Mouse (Mus musculus): ENCODE measurements around the gene Higd1b. TPM values are rescaled to one million over a fixed set of nuclear protein-coding genes. Genes with fewer than 3 reads are reported as not detected.

The Higd1b gene
- polyA plus RNA-seq, 1 experiment from 2014 or later, result not detected

DNA sequence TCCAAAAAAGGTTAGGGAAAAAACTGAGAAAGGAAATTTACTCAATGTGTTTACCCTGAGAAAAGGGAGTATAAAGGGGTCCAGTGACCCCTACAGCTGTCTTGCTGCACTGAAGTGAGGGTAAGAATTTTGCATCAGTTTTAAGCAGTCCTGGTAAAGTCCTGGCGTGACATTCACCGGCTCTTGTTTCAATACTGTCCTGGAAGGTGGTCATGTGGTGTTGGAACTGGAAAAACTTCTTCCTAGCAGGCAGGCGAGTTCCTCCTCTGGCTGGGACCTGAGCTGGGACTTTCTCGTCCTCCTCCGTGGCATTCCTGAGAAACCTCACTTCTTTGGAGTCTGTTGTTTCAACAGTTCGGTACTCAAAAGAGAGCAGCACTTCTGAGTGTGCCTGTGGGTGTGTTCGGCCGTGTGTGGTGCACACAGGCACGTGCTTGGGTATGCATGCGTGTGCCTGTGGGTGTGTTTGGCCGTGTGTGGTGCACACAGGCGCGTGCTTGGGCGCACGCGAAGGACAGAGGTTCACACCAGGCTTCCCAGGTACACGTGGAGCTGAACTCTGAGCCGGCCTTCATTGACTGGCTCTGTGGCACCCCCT lies 2.9 kb upstream of the Higd1b start:
- Histone ChIP-seq H3K4me2 (replicated peaks; ENCODE audit: low read depth, low read length) (no peak overlapping the region), H3K9ac (ENCODE audit: low read depth, low read length) (no peak overlapping the region)
- 50% methylated on average over 18 of the region's 18 CpGs for WGBS

GRCm38 (mm10) chr11:102834219-102834618 lies 1.4 kb upstream of the Higd1b start:
- H3K4me3 ChIP-seq (ENCODE audit: low read length), result no peak overlapping the region
- no peak for ATAC-seq (ENCODE audit: low FRiP score, low TSS enrichment)
- no peaks in the 10 kb centered on the region for H3K9me3 ChIP-seq (ENCODE audit: control insufficient read depth, low read length)
- H3K27me3 ChIP-seq (ENCODE audit: control insufficient read depth, insufficient read depth, low read length), result no peaks in the 10 kb centered on the region
- 87% methylated on average over 10 of the region's 10 CpGs for WGBS
- H3K9ac ChIP-seq (ENCODE audit: low read depth, low read length), result no peak overlapping the region; the same call in 1 of the 2 replicates
- H3K27ac ChIP-seq (ENCODE audit: low read depth, low read length), result no peak overlapping the region
- H3K4me1 ChIP-seq (ENCODE audit: control insufficient read depth, insufficient read depth, low read length), result peaks cover 7% of the 10 kb centered on the region; the same call in 1 of the 2 replicates
- H3K36me3 ChIP-seq (ENCODE audit: control insufficient read depth, insufficient read depth, low read length), result peaks cover 23% of the 10 kb centered on the region
- no peak overlapping the region for H3K4me2 ChIP-seq (replicated peaks; ENCODE audit: low read depth, low read length)

More for the DNA sequence above, 2.9 kb upstream of the Higd1b start:
- H3K27me3 ChIP-seq (ENCODE audit: control insufficient read depth, insufficient read depth, low read length), result no peaks in the 10 kb centered on the region
- H3K27ac ChIP-seq (ENCODE audit: low read depth, low read length), result no peak overlapping the region
- no peaks in the 10 kb centered on the region for H3K9me3 ChIP-seq (ENCODE audit: control insufficient read depth, low read length)
- H3K36me3 ChIP-seq (ENCODE audit: control insufficient read depth, insufficient read depth, low read length), result peaks cover 9% of the 10 kb centered on the region
- no peak overlapping the region for H3K4me3 ChIP-seq (ENCODE audit: low read length)
- peaks cover 7% of the 10 kb centered on the region; the same call in 1 of the 2 replicates for H3K4me1 ChIP-seq (ENCODE audit: control insufficient read depth, insufficient read depth, low read length)
- ATAC-seq (ENCODE audit: low FRiP score, low TSS enrichment), result peak; percentile 68

DNA sequence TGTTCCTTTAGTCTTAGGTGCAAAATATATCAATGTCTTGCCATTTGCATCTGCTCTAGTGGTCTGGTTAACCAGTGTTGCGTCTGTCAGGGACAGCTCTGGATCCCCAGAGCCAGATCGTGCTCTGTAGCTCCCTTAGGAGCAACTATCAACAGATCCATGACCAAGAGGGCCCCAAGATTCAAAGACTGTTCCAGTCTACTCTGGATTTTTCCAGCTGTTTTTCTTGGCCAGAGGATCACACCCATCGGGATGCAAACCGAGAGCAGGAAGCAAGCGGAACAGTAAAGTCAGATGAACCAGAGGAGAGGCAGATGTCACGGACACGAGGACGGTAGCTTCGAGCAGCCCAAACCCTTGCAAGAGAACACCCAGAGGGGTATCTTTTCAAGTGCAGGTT lies 497 bp downstream of the Higd1b start:
- no peak for ATAC-seq (ENCODE audit: low FRiP score, low TSS enrichment)
- Histone ChIP-seq H3K4me1 (ENCODE audit: control insufficient read depth, insufficient read depth, low read length) (peaks cover 7% of the 10 kb centered on the region; the same call in 1 of the 2 replicates), H3K36me3 (ENCODE audit: control insufficient read depth, insufficient read depth, low read length) (peaks cover 41% of the 10 kb centered on the region), H3K9me3 (ENCODE audit: control insufficient read depth, low read length) (no peaks in the 10 kb centered on the region), H3K27ac (ENCODE audit: low read depth, low read length) (no peak overlapping the region), H3K4me3 (ENCODE audit: low read length) (no peak overlapping the region), H3K4me2 (replicated peaks; ENCODE audit: low read depth, low read length) (no peak overlapping the region), H3K9ac (ENCODE audit: low read depth, low read length) (no peak overlapping the region), H3K27me3 (ENCODE audit: control insufficient read depth, insufficient read depth, low read length) (no peaks in the 10 kb centered on the region)
- WGBS, result 86% methylated on average over 9 of the region's 9 CpGs

DNA sequence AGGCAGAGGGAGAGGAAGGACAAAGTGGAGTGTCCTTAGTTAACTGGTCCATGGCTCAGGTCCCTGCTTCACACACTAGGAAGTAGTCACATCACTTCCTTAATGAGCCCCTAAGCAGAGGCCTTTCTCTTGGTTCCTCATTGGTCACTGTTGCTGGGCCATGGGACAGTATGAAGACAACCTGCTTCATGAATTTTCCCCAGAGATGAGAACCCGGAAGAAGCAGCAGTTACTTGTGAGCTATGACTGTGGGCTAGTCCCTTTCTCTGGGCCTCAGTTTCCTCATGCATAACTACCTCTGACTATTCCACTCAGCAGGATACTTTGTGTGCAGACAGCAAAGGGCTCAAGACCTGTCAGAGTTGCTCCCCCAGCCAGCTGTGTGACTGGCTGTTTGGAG lies 1.7 kb downstream of the Higd1b start:
- 91% methylated on average over 1 of the region's 1 CpGs for WGBS
- no peak overlapping the region for H3K4me2 ChIP-seq (replicated peaks; ENCODE audit: low read depth, low read length)
- H3K27me3 ChIP-seq (ENCODE audit: control insufficient read depth, insufficient read depth, low read length), result no peaks in the 10 kb centered on the region
- no peaks in the 10 kb centered on the region for H3K9me3 ChIP-seq (ENCODE audit: control insufficient read depth, low read length)
- no peak overlapping the region for H3K4me3 ChIP-seq (ENCODE audit: low read length)
- H3K9ac ChIP-seq (ENCODE audit: low read depth, low read length), result no peak overlapping the region
- H3K4me1 ChIP-seq (ENCODE audit: control insufficient read depth, insufficient read depth, low read length), result peaks cover 7% of the 10 kb centered on the region; the same call in 1 of the 2 replicates
- H3K36me3 ChIP-seq (ENCODE audit: control insufficient read depth, insufficient read depth, low read length), result peaks cover 53% of the 10 kb centered on the region
- no peak for ATAC-seq (ENCODE audit: low FRiP score, low TSS enrichment)
- no peak overlapping the region for H3K27ac ChIP-seq (ENCODE audit: low read depth, low read length)

DNA sequence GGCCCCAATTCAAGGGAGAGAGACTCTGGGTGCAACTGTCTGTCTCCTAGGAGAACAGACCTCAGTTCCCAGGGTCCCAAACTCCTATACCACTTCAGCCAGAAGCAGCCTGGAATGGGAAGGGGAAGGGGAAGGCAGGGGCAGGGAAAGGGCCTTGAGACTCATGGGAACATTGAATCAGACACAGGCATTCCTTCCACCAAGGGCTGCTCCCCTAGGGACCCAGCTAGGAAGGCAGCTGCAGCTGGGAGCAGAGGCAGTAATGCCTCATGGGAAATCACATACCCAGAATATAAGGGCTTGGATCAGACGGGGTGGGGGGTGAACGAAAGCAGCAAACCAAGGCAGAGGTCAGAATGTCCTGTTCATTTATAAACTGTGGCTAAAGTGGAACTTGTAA lies 2.5 kb downstream of the Higd1b start:
- WGBS, result 95% methylated on average over 2 of the region's 2 CpGs
- H3K4me3 ChIP-seq (ENCODE audit: low read length), result no peak overlapping the region
- peaks cover 60% of the 10 kb centered on the region for H3K36me3 ChIP-seq (ENCODE audit: control insufficient read depth, insufficient read depth, low read length)
- H3K4me1 ChIP-seq (ENCODE audit: control insufficient read depth, insufficient read depth, low read length), result peaks cover 2% of the 10 kb centered on the region; the same call in 1 of the 2 replicates
- no peak overlapping the region for H3K27ac ChIP-seq (ENCODE audit: low read depth, low read length)
- H3K9ac ChIP-seq (ENCODE audit: low read depth, low read length), result no peak overlapping the region
- H3K9me3 ChIP-seq (ENCODE audit: control insufficient read depth, low read length), result no peaks in the 10 kb centered on the region
- no peak for ATAC-seq (ENCODE audit: low FRiP score, low TSS enrichment)
- no peaks in the 10 kb centered on the region for H3K27me3 ChIP-seq (ENCODE audit: control insufficient read depth, insufficient read depth, low read length)
- H3K4me2 ChIP-seq (replicated peaks; ENCODE audit: low read depth, low read length), result no peak overlapping the region

GRCm38 (mm10) chr11:102838616-102839150 lies 3.0 kb downstream of the Higd1b start:
- H3K4me3 ChIP-seq (ENCODE audit: low read length), result no peak overlapping the region
- no peaks in the 10 kb centered on the region for H3K27me3 ChIP-seq (ENCODE audit: control insufficient read depth, insufficient read depth, low read length)
- no peak overlapping the region for H3K4me2 ChIP-seq (replicated peaks; ENCODE audit: low read depth, low read length)
- H3K9me3 ChIP-seq (ENCODE audit: control insufficient read depth, low read length), result no peaks in the 10 kb centered on the region
- ATAC-seq (ENCODE audit: low FRiP score, low TSS enrichment), result no peak
- 87% methylated on average over 9 of the region's 9 CpGs for WGBS
- H3K36me3 ChIP-seq (ENCODE audit: control insufficient read depth, insufficient read depth, low read length), result peaks cover 66% of the 10 kb centered on the region
- H3K4me1 ChIP-seq (ENCODE audit: control insufficient read depth, insufficient read depth, low read length), result no peaks in the 10 kb centered on the region
- no peak overlapping the region for H3K9ac ChIP-seq (ENCODE audit: low read depth, low read length)
- no peak overlapping the region for H3K27ac ChIP-seq (ENCODE audit: low read depth, low read length)

- WGBS, result 59% methylated on average over 10 of the region's 10 CpGs
- H3K4me1 ChIP-seq (ENCODE audit: control insufficient read depth, insufficient read depth, low read length), result no peaks in the 10 kb centered on the region
- H3K36me3 ChIP-seq (ENCODE audit: control insufficient read depth, insufficient read depth, low read length), result peaks cover 98% of the 10 kb centered on the region
- H3K9ac ChIP-seq (ENCODE audit: low read depth, low read length), result no peak overlapping the region
- H3K4me3 ChIP-seq (ENCODE audit: low read length), result no peak overlapping the region
- no peaks in the 10 kb centered on the region for H3K27me3 ChIP-seq (ENCODE audit: control insufficient read depth, insufficient read depth, low read length)
- no peak overlapping the region for H3K4me2 ChIP-seq (replicated peaks; ENCODE audit: low read depth, low read length)
- no peaks in the 10 kb centered on the region for H3K9me3 ChIP-seq (ENCODE audit: control insufficient read depth, low read length)
- H3K27ac ChIP-seq (ENCODE audit: low read depth, low read length), result no peak overlapping the region
- ATAC-seq (ENCODE audit: low FRiP score, low TSS enrichment), result no peak
Observed at GRCm38 (mm10) chr11:102845926-102846325, 10.3 kb downstream of the Higd1b start.

DNA sequence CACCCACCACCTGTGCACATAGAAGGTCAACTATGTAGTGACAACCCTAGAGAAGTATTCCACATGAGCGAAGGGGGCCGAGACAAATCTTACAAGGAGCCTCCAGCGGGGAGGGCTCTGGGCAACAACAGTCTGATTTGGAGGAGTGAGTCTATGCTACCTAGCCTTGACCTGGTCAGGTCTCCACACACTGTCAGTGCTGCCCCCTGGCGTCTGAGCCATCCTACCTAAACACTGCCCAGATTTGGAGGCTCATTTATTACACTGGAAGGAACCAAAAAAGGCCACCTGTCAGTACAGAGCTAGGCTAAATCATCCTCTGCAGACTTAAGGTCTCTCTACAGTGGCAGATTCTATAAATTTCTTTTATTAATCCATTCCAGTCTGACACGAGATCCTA lies 16.2 kb downstream of the Higd1b start:
- no peak overlapping the region for H3K4me2 ChIP-seq (replicated peaks; ENCODE audit: low read depth, low read length)
- no peak overlapping the region for H3K27ac ChIP-seq (ENCODE audit: low read depth, low read length)
- no peak overlapping the region for H3K4me3 ChIP-seq (ENCODE audit: low read length)
- H3K4me1 ChIP-seq (ENCODE audit: control insufficient read depth, insufficient read depth, low read length), result no peaks in the 10 kb centered on the region
- no peaks in the 10 kb centered on the region for H3K9me3 ChIP-seq (ENCODE audit: control insufficient read depth, low read length)
- peak; percentile 85; the same call in 1 of the 2 replicates for ATAC-seq (ENCODE audit: low FRiP score, low TSS enrichment)
- no peak overlapping the region for H3K9ac ChIP-seq (ENCODE audit: low read depth, low read length)
- H3K27me3 ChIP-seq (ENCODE audit: control insufficient read depth, insufficient read depth, low read length), result no peaks in the 10 kb centered on the region
- WGBS, result 61% methylated on average over 5 of the region's 5 CpGs
- H3K36me3 ChIP-seq (ENCODE audit: control insufficient read depth, insufficient read depth, low read length), result peaks cover 96% of the 10 kb centered on the region

DNA sequence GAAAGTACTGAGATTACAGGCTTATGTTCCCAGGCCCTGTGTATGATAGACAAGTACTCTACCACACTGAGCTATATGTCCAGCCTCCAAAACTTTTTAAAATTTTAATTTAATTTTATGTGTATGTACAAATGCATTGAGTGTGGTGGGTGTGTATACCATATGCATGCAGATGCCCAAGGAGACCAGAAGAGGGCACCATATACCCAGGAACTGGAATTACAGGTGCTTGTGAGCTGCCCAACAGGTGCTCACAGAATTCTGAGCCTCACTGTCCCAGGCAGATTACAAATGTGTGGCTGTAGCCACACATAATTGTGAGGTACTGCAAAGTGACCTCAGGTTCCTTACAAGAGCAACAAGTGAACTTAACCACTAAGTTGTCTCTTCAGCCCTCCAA lies 18.1 kb downstream of the Higd1b start:
- Histone ChIP-seq H3K27ac (ENCODE audit: low read depth, low read length) (no peak overlapping the region), H3K9ac (ENCODE audit: low read depth, low read length) (no peak overlapping the region), H3K4me3 (ENCODE audit: low read length) (no peak overlapping the region), H3K9me3 (ENCODE audit: control insufficient read depth, low read length) (no peaks in the 10 kb centered on the region), H3K4me2 (replicated peaks; ENCODE audit: low read depth, low read length) (no peak overlapping the region), H3K4me1 (ENCODE audit: control insufficient read depth, insufficient read depth, low read length) (no peaks in the 10 kb centered on the region), H3K36me3 (ENCODE audit: control insufficient read depth, insufficient read depth, low read length) (peaks cover 96% of the 10 kb centered on the region), H3K27me3 (ENCODE audit: control insufficient read depth, insufficient read depth, low read length) (no peaks in the 10 kb centered on the region)
- no peak for ATAC-seq (ENCODE audit: low FRiP score, low TSS enrichment)

Measured in kidney, embryonic 14.5 days (tissue).